Mouse (Mus musculus): Measurements from ENCODE around the gene Enox2.
"Not testable (repeated sequence)": the region's sequence is repeated elsewhere in the genome, so short reads cannot be mapped to it uniquely, and the experiment has no call there.

The Enox2 gene

DNA sequence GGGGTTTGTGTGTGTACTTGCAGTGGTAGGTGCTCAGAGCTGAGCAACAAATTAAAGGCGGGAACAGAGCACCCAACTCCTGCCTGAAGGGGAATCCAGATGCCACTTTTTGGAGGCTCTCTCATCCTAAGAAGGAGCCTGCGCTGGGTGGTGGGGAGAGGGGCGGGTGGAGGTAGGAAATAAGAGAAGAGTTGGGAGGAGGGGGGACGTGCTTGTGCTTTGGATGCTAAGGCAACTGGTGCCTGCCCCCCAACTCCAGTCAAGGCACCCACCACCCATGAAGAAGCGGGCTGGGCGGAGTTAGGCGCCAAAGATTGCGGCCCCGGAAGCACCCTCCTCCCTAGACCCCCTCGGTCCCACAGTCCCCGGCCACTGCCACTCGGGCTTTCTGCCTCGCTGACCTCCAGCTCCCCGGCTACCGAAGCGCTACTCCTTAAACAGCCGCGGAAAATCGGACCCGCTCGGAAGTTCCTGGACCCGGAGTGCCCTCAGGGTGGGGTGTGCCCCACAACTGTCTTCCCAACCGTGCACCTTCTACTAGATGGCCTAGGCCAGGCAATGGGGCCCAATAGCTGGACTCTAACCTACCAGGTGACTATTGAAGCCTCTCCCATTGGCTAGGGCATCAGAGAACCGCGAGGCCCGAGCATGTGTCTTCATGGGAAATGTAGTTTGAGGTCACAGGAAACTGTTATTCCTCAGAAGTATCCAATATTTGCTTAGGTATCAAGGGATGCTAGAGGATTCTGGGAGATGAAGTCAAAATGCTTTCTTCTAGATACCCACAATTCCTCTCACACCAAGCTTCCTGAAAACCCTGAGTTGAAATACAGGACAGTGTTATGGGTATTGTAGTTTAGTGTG, at the start of gene Enox2:
Gene Enox2 (minus strand): TSS at position 560 of the 864 bp plus-strand sequence.
- DNase-seq: peak; percentile 90

DNA sequence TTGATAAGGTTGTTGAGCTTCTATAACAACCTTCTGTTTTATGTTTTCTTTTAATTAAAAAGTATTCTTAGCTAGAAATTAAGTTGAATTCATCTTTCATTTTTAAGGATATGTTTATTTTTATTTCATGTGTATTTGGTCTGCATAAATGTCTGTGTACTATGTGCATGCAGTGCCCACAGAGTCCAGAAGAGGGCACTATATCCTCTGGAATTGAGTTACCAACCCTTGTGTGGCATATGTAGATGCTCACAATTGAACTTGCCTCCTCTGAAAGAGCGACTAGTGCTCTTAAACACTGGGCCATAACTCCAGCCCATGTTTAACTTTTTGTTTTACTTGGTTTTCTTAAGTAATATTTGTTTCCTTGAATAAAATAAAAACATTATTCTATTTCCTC, 21.4 kb upstream of the Enox2 start:
- no peak for DNase-seq

DNA sequence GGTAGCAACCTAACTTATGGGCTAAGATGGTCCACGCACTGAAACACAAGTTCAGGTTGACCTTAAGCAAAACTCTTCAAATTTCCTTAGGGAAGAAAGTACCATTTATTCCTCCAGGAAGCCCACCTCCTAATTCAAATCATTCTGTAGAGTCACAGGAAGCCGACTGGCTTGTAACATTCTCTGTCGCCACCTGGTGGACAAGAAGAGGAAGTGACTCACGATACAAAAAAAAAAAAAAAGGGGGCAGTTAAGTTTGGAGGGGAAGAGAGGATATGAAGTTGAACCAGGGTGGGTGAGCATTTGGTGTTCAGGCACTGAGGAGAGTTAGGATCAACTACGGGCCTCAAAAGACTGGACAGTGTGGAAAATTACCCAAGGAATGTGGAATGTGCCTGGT, 18.6 kb upstream of the Enox2 start:
- no peak for DNase-seq

DNA sequence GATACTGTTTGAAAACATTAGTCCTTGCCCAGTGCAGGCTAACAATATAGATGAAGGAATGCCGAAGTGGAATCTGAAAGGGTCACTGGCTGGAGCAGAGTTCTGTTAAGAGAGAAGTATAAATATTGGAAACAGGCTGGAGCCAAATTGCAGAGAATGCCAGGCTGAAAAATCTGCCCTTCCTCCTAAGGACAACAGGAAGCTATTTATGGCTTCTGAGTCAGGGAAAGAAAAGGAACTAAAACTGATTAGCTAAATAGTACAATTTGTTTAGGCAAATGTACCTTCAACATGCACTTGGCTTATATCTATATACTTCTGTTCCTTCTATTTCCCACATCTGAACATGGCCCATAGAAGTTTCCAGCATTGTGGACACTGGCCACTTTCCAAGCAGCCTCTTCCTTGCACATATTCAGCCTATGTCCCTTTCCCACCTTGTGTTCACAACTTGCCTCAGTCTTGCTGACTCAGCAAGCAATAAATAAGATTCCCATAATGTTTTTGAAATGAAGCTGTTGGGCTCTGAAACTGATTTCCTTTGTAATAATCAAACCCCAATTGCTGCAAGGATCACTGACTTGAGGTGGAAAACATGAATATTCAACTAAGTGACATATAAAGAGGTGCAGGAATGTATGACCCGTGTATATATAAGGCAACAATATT, 8.0 kb downstream of the Enox2 start:
- no peak for DNase-seq

DNA sequence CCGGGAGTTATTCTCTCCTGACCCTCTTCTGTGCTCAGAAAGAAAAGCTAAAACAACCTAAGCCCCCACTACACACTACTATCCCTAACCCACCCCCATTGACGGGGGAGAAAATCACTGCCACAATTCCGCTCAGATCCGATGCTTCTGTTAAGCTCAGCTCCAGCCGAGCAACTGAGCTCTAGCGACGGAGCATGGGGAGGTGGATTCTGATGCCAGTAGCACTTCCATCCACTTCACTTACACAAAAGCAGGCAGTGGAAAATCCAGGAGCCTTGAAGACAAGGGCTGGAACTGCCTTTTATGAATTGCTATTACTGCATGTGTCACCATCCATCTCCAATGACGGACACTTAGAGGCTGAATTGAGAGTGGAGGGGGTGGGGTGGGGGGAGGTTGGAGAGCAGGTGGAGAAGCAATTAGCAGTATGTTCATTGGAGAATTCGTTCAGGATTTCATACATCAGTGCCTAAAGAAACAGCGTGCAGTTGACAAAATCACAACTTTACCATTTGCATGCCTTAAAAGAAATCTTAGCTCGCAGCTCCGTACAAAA, 14.5 kb downstream of the Enox2 start:
- peak; percentile 8 for DNase-seq

DNA sequence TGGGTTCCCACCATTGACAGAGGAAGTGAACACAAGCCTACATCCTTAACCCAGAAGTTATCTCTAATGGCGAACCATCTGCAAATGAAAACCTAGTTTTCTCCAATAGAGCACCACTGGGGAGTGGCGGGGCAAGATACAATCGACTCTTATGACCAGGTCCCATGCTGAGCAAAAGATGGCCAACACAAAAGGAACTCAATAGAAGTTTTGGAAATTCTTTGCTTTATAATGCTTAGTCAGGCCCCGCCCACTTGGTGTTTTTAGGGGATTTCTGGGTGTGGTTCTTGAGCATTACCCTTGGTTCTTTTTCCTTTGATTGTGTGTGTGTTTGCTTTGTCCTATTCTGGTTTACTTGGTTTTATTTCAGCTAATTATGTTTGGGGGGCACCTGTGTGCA, 37.2 kb downstream of the Enox2 start:
- DNase-seq: no peak

DNA sequence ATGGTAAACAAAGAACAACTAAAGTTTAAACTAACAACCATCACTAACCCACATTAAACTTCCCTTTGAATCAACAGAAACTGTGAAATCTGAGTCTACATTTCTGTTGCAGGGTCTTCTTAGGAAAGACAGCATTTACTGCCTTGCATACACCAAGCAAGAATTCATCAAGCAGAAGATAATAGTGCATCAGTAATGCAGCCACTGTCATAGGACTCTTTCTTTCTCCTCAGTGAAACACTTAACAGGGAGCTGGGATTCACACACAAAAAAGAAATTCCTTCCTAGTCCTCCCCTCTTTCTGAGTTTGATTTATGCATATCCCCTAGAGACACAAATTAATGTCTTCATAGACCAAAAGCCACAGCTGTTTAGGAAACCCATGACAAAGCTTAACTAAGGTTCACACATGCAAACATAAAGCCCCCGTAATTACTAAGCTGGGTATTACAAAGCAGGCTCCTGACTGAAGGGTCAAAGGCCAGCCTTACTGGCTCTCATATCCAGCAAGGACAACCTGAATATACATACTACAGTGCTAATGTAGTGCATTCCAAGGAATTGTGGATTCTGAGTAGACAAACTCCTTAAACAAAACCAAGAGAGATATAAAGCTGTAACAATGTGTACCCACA, 62.1 kb downstream of the Enox2 start:
- no peak for DNase-seq

DNA sequence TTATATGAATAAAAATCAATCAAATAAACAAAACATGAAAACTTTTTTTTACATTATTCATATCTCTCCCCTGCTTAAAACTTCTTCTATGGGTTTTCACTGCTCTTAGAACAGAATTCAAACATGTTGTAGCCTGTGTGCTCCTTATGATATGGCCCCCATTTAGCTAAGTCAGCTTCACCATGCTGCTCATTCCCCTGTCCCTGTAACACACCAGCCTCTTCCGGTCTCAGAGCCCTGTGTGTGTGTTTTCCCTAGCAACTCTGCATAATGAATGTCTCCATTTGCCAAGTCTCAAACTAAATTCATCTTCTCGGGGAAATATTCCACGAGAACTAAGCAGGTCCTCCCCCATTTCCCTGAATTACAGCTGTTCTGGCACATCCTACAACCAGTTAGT, 71.6 kb downstream of the Enox2 start:
- no peak for DNase-seq

DNA sequence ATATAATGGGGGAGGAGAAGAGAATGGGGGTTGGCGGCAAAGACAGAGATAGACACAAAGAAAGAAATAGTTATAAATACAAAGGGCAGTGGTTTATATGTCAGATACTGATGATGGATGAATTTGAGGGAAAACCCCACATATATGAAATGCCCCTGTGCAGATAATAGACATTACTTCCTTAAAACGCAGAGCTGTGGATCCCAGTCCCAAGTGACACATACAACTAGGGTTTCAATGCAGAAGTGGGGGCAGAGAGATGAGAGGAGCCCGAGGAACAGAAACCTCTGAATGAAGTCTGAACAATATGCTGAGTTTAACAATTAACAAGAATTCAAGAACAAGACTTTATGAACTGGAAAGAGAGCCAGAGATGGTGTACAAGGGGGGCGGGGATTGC, 91.7 kb downstream of the Enox2 start:
- no peak for DNase-seq

DNA sequence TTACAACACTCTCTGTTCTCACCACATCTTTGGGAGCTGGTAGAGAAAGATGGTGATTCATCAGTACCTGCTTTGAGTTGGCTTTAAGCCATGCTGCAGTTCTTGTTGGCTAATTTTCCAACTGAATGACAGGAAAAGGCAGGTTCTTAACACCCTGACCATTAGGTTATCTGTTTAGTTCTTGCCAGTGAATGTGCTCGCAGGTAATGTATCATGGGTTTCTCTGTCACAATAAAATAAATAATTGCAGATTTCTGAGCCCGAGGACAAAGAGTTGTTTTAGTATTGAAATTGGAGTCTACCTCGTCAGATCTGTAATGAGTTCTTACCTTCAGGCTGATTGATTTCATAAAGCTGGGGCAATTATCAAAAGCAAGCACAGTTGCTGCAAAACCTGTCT, 106.9 kb downstream of the Enox2 start:
- no peak for DNase-seq

DNA sequence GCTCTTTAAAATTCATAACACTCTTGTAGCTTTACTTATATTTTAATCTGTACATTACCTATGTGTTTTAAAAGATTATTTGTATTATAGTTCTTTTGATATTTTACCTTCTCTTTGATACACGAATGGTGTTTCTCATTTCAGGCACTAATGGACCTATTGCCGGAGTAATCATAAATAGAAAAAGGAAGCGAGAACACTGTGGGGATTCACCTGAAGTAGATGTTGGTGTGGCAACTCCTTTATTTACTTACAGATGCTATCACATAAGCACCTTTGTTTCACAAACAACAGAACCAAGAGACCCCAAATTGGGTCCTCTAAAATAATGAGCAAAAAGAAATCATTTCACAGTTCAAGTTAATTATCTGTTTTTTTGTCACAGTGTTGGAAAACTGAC, 109.4 kb downstream of the Enox2 start:
- no peak for DNase-seq

DNA sequence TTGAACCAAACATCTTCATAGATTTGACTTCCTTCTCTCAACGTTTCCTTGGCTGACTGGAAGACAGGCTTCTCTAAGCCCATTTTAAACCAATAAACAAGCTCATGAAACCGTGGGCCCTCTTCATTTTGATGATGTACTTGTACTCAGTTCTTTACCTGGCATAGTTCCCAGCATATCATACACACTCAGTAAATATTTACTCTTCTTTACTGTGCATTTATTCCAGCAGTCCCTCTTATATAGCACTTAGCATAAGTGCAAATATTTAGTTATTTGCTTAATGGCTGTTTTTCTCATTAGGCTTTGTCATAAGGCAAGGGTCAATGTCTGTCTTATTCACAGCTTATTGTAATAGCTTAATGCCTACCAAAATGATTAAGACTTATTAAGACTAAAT, 133.8 kb downstream of the Enox2 start:
- DNase-seq: no peak

DNA sequence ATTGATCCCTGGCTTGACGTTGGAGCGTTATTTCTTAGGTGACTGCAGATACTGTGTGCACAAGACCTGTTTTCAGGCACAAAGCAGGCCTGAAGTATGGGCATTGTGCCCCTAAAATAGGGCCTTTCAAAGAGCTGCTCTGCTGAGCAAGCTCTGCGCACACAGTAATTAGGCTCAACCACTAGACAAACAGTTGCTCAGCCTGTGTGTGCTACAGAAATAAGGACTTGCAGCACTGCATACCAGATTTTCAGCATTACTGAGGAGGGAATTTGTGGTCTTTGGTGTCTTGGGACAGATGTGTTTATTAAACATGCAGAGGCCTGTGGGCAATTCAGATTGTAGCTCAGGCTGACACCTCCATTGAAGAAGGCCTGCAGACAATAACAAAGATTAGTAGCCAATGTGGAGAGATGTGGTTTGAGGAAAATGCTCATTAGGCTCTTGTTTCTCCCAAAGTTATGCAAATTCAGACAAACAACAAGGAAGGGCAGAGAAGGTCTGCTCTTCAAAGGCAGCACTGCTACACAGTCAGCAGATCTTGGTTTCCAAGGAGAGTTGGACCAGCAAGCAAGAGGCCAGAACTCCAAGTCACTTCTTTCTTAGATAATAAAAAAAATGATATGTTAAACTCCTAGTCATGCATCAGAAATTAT, 163.2 kb downstream of the Enox2 start:
- no peak for DNase-seq

DNA sequence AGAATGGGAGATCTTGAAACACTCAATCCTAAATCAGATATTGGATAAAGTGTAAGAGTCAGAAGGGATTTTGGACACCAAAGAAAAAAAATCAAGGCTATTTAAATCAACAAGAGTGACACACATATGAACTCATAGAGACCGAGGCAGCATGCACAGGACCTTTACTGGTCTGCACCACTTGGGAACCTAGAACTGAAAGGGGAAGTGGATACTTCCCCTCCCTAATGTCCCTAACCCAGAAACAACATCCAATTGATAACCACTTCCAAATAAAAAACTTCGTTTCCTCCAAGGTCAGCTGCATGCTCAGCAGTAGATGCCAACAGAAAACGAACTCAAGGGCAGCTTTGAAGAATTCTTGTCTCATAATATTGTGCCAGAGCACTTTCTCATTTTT, 171.6 kb downstream of the Enox2 start:
- no peak for DNase-seq

DNA sequence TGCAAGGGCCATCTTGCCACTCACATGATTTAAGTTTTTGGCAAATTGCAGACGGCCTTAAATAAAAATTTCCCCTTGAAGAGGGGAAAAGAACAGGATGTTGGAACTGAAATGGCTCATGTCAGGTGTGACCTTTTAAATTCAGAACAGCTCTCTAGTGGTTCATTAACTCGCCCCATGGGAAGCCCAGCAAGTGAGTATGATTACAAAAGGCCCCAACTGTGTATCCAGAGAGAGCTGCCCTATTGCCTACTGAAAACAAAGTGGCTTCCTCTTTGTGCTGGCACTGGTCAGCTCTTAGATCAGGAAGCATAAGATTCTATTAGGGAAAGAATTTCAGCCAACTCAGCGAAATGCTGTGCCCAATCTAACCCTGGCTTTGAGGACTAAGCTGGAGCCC, 175.6 kb downstream of the Enox2 start:
- DNase-seq: no peak

DNA sequence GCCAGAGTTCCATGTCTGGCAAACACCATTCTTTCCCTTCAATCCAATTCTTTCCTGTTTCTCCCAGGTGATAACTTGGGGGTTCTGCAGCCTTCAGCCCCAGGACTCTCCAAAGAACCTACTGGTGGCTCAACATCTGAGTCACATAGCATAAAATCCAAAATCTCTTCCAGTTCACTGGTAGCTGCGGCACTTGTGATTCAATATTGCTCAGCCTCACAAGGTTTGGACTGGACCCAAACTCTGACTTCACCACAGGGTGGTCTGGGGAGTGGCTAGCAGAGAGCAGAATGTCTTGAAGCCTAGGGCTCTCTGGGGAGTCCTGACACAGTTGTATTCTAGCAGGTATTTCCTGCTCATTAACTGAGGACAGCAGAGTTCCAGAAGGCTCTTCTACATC, 187.5 kb downstream of the Enox2 start:
- not testable (repeated sequence) for DNase-seq

DNA sequence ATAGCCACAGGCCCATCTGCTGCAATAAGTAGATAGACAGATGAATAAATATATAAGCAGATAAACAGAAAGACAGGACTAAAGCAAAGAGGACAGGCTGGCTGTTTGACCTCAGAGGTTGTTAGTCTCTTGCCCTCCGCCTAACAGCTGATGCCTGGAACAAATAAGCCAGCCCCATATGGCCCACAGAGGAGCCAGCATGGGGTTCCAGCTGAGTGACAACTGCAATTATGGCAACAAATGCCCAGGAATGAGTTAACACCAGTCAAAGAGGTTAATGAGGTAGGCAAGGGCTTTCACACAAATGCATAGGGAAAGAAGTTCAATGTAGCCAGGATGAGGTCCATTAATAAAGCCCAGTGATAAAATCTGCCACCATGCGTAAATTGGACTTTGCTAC, 191.8 kb downstream of the Enox2 start:
- DNase-seq: no peak

DNA sequence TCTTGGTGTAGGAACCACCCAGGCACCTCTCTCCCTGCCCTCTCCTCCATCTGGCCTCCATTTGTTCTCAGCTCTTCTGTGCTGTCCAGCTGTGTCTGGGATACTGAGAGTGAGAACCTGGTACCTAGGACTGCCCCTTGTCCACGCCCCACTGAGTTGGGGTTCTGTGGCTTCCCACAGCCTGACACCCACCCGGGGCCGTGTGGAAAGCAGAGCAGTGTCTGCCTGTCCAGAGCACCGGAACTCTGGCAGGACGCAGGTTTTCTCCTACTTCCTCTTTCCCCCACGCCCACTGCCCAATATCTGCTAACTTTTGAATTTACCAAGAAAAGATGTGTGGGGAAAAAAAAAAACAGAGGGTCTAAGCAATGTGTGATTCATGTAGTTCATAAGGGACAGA, 213.0 kb downstream of the Enox2 start:
- DNase-seq: no peak

DNA sequence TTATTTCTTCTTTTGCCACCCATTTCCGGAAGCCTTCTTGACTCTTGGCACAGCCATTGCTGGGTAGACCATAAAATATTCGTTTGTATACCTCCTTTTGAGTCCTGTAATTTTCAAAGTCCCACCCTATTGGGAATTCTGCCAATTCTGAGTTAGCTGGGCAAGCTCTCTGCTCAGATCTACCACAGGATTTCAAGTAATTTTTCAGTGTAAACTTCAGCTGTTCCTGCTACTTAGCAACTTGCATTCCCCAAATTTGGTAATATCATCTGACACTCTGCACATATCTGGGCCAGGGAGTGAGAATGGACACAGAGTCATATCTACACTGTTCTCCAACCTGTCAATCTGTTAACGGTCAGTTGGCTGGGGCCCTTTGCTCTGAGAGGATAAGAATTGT, 214.5 kb downstream of the Enox2 start:
- no peak for DNase-seq

DNA sequence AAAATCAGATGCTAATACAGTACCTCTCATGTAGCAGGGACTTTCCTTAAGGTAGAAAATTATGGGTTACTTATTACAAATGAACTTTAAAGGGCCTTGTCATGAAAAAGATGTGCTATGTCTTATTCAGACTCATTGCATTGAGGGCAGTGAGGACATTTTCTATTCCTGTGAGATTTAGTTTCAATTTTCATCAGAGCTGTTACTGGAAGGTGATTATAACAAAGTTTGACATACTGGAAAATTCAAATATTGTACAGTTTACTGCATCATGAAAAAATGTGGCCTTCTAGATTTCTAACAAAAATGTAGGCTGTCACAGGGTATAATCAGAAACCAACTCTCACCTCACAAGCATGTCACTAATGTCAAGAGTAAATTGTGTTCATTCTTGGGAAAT, 242.9 kb downstream of the Enox2 start:
- DNase-seq: no peak

DNA sequence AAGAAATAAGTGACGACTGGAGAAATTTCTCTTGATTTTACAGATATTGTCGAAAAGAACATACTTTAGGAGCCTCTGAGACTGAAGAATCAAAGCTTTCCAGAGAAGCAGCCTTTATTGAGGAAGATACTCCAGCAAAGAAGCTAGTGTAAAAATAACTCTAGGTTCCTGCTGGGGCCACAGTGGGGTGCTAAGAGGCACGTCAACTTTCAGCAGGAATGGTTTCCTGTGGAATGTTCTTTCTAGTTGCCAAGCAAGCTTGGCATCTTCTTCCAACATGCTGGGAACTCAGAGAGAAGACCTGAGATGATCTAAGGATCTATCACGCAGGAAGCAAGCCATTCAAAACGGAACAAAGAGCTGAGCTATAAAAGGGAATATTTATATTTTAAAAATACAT, 278.3 kb downstream of the Enox2 start:
- DNase-seq: no peak

DNA sequence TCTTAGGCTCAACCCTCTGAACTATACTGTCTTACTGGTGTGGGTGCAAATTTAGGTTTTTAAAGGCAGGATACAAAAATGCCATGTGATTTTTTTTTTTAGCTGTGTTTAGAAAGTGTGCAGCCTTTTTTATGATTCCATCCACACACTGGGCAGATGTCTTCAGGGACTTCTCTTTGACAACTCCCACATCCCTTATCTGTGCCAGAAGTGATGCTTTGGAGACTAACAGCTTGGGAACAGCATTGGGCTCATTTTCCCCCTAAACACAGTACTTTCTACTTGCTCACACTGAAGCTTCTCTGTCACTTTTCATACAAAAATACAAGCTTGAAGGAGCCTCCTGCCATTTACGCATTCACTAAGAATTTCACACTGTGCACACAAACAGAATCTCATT, 282.4 kb downstream of the Enox2 start:
- peak; percentile 18 for DNase-seq

DNA sequence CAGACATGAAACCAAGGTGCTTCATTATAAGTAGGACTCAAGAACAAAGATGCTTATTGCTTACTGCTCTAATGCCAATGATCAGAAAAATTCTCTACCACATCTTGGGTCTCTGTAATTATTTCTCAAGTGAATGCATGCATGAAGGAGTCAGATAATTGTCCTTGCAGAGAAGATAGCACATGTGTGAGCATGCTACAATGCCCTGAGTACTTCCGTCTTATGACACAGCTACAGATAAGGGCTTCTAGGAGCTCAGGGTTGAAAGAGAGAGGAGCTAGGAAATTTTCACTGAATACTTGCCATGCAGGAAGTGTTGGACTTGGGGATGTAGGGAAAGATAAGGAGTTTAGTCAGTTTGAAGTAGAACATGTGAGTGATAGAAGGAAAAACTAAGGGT, 285.2 kb downstream of the Enox2 start:
- DNase-seq: no peak
